Mouse (Mus musculus): ENCODE measurements around the gene 1700028J19Rik.

DNA sequence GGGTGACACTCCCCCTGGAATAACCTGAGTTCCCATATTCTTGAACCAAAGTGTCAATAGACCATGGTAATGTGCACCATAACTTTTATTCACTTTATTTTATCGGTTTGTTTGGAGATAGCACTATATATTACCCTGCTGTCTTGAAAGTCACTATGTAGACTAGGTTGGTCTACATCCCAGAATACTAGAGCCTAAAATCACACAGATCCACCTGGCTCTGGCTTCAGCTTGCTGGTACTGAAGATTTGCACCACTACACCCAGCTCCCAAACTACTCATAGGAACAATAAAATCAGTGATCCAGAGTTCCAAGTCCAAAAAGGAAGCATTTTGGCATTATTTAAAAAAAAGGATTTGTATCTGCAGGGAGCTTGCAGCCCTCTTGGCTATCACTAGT lies 30.9 kb downstream of the 1700028J19Rik start, which contains the start of gene Klk1b5:
- TF ChIP-seq POLR2A (IDR thresholded peaks at IDR 0.05; ENCODE audit: low read depth, low read length) (no peak), CTCF (conservative IDR thresholded peaks at IDR 0.05; ENCODE audit: insufficient read depth, insufficient read length, low read depth, low read length) (no peak)

Measured in kidney, adult 2 months (tissue).